Mouse (Mus musculus): ENCODE measurements around the gene Polr2h. TPM values are rescaled to one million over a fixed set of nuclear protein-coding genes. Genes with fewer than 3 reads are reported as not detected.

Polr2h gene
- polyA plus RNA-seq, 1 experiment = 28.1 TPM

DNA sequence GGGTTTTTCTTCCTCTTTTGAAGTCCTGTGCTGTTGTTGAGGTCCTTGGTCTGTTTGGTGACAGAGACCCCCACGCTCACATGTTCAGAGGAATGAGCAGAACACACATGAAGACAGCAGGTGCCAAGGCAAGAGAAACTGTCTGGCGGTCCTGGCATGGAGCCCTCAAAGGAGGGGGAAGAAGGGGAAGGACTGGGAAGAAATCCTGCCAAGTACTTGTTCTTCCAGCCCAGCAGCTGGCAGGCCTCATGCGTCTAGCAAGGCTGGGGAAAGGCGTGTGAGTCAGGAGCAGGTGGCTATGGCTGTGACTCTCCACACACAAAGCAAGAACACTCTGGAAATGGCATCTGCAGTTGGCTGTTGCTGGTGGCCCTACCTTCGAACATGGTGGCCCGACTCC lies 29.2 kb downstream of the Polr2h start:
- 12% methylated on average over 6 of the region's 6 CpGs for WGBS
- no peak for DNase-seq (ENCODE audit: low read depth, low spot score)

DNA sequence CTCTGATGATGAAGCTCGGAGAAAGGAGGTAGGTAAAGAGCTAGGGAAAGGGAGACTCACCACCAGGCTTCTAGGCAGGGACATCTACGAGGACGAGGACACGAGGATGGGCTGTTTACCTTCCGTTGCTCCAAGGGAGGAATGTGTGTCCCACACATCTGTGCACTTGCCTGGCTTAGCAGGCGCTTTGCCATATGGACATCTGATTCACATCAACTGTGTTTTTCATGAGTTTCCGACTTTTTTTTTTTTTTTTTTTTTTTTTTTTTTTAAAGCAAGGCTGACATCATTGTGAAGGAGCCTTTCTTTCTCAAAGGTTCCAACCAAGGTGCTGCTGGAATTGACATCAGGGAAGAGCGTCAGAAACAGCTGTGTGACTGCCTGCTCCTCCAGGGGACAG lies 33.1 kb downstream of the Polr2h start:
- DNase-seq (ENCODE audit: low read depth, low spot score) = no peak
- 46% methylated on average over 8 of the region's 8 CpGs for WGBS

DNA sequence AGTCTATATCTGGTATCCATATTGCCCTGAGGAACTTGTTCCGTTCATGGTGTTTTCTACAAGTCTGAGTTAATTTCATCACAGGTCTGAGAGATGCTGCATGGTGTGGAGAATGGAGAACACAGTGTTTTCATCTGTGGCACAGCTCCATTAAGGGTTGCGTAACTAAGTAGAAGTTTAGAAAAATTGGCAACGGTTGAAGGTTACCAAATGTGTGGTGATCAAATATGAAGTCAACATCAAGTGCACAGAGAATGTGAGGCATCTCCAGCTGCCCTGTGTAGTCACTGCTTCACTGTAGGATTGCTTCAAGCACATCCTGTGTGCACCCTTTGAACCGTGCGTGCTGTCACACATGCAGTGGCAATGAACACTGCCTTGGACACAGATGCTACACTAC lies 38.6 kb downstream of the Polr2h start:
- 79% methylated on average over 5 of the region's 5 CpGs for whole genome bisulfite sequencing
- DNase-seq (ENCODE audit: low read depth, low spot score) = no peak

DNA sequence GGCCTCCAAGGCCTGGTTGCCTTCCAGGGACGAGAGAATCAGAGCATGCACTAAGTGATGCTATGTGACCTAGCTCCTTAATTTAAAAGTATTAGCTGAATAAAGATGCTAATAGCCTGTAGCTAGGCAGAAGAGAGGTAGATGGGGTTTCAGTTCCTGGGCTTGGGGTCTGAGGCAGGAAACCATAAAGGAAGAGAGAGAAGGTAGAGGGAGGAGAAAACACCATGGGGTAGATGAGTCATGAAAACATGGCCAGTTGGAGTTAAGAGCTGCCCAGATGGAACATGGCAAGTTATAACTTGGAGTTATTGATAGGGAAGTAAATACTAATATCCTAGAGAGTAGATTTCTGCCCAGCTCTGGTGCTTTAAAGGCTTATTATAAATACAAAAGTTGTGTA lies 39.9 kb downstream of the Polr2h start:
- no peak for DNase-seq (ENCODE audit: low read depth, low spot score)
- 67% methylated on average over 1 of the region's 1 CpGs for WGBS

DNA sequence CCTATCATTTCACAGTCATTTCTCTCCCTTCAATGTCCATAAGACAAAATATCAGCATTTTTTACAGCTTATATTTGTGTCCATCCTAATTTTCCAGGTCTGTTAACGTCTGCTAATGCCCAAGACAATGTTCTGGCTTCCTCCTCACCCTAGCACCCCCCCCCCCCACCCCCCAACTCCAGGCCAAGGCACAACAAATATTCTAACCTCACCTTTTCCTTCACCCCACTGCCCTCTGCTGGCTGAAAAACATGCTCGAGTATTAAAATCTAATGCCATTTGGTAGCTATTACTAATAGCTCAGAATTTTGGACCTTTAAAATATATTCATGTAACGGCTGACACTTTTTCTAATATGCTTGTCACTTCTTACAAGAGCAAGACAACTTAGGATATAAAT lies 44.2 kb downstream of the Polr2h start:
- 18% methylated on average over 3 of the region's 3 CpGs for WGBS
- no peak for DNase-seq (ENCODE audit: low read depth, low spot score)

DNA sequence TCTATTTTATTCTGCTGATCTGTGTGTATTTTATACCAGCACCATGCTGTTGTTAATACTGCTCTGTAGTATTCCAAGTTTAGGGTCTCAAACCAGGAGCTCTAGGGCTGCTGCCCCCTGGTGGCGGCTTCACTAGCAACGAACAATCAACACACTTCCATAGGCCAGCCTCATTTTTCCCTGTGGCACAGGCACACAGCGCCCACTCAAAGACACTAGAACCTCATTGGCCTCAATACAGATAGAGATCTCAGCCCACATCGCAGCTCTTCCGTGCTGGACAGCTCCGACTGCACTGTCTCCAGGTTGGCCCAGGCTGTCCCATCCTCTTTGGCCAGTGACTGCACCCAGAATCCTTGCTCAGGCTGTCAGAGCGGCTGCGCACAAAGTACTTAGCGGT lies 47.8 kb downstream of the Polr2h start:
- 59% methylated on average over 9 of the region's 9 CpGs for WGBS
- no peak for DNase-seq (ENCODE audit: low read depth, low spot score)

Other genes starting within 250 kb of the Polr2h start
- 28.8 and 30.9 TPM in 2 replicates for gene Eif2b5, start 218.8 kb upstream of the Polr2h start, polyA plus RNA-seq (2012; rRNA removed)
- 18.4 and 32.2 TPM in 2 replicates for gene Dvl3, start 200.7 kb upstream of the Polr2h start, polyA plus RNA-seq (2012; rRNA removed)
- 553 and 587 TPM in 2 replicates for gene Ap2m1, start 182.2 kb upstream of the Polr2h start, polyA plus RNA-seq (2012; rRNA removed)
- gene Abcf3, start 169.1 kb upstream of the Polr2h start, polyA plus RNA-seq (2012; rRNA removed) = 35.9 and 46.4 TPM in 2 replicates
- gene Vwa5b2, start 128.2 kb upstream of the Polr2h start, polyA plus RNA-seq (2012; rRNA removed) = 2.2 and 4.6 TPM in 2 replicates
- 16.9 and 18.6 TPM in 2 replicates for gene Eef1akmt4, start 106.1 kb upstream of the Polr2h start, polyA plus RNA-seq (2012; rRNA removed)
- gene Gm49333, start 106.1 kb upstream of the Polr2h start, polyA plus RNA-seq (2012; rRNA removed) = 0.16 TPM in 1 of 2 replicates, not detected in the other
- 21.1 and 24.1 TPM in 2 replicates for gene Alg3, start 105.9 kb upstream of the Polr2h start, polyA plus RNA-seq (2012; rRNA removed)
- gene Camk2n2, start 96.4 kb upstream of the Polr2h start, polyA plus RNA-seq (2012; rRNA removed) = 2.0 and 3.3 TPM in 2 replicates
- 0.43 and 0.49 TPM in 2 replicates for gene Ece2, start 87.8 kb upstream of the Polr2h start, polyA plus RNA-seq (2012; rRNA removed)
- gene Psmd2, start 66.0 kb upstream of the Polr2h start, polyA plus RNA-seq (2012; rRNA removed) = 96.4 and 100 TPM in 2 replicates
- 150 and 288 TPM in 2 replicates for gene Eif4g1, start 49.4 kb upstream of the Polr2h start, polyA plus RNA-seq (2012; rRNA removed)
- gene Fam131a, start 24.4 kb upstream of the Polr2h start, polyA plus RNA-seq (2012; rRNA removed) = 3.4 and 3.8 TPM in 2 replicates
- gene Clcn2, start 81 bp downstream of the Polr2h start, polyA plus RNA-seq (2012; rRNA removed) = 87.7 and 159 TPM in 2 replicates
- 2.4 and 3.6 TPM in 2 replicates for gene Chrd, start 15.5 kb downstream of the Polr2h start, polyA plus RNA-seq (2012; rRNA removed)
- gene Thpo, start 16.8 kb downstream of the Polr2h start, polyA plus RNA-seq (2012; rRNA removed) = 10.2 and 11.9 TPM in 2 replicates